Mouse (Mus musculus): ENCODE results near the gene Sfn.

The Sfn gene

GRCm38 (mm10) chr4:133620668-133621067 is 18.7 kb upstream of the Sfn start:
- DNase-seq (ENCODE audit: low spot score in 2 of 2): no peak

- DNase-seq (ENCODE audit: low spot score in 2 of 2): no peak
These were observed 17.6 kb upstream of the Sfn start for GRCm38 (mm10) chr4:133619473-133620136.

GRCm38 (mm10) chr4:133617936-133618335 is 16.0 kb upstream of the Sfn start:
- no peak for DNase-seq (ENCODE audit: low spot score in 2 of 2)

- no peak for DNase-seq (ENCODE audit: low spot score in 2 of 2)
These were observed 13.4 kb upstream of the Sfn start for GRCm38 (mm10) chr4:133615416-133615815.

- peak; percentile 39 to 53 for DNase-seq (ENCODE audit: low spot score in 2 of 2)
These were observed 12.3 kb upstream of the Sfn start for GRCm38 (mm10) chr4:133614274-133614761.

GRCm38 (mm10) chr4:133613867-133614266 is 11.9 kb upstream of the Sfn start:
- no peak for DNase-seq (ENCODE audit: low spot score in 2 of 2)

- no peak for DNase-seq (ENCODE audit: low spot score in 2 of 2)
These were observed 11.1 kb upstream of the Sfn start for GRCm38 (mm10) chr4:133613026-133613425.

GRCm38 (mm10) chr4:133612416-133612815 is 10.4 kb upstream of the Sfn start:
- no peak for DNase-seq (ENCODE audit: low spot score in 2 of 2)

- no peak for DNase-seq (ENCODE audit: low spot score in 2 of 2)
These were observed 9.8 kb upstream of the Sfn start for GRCm38 (mm10) chr4:133611815-133612214.

- peak in 1 of 2 experiments; percentile 62 for DNase-seq (ENCODE audit: low spot score in 2 of 2)
These were observed 7.8 kb upstream of the Sfn start for GRCm38 (mm10) chr4:133609719-133610118.

- no peak for DNase-seq (ENCODE audit: low spot score in 2 of 2)
These were observed 5.3 kb upstream of the Sfn start for GRCm38 (mm10) chr4:133607284-133607683.

GRCm38 (mm10) chr4:133605330-133605729 is 3.4 kb upstream of the Sfn start:
- DNase-seq (ENCODE audit: low spot score in 2 of 2): no peak

- DNase-seq (ENCODE audit: low spot score in 2 of 2): no peak
These were observed 2.9 kb upstream of the Sfn start for GRCm38 (mm10) chr4:133604856-133605255.

GRCm38 (mm10) chr4:133604175-133604574 is 2.2 kb upstream of the Sfn start:
- DNase-seq (ENCODE audit: low spot score in 2 of 2): no peak

- no peak for DNase-seq (ENCODE audit: low spot score in 2 of 2)
These were observed 1.1 kb upstream of the Sfn start for GRCm38 (mm10) chr4:133603056-133603455.

GRCm38 (mm10) chr4:133600306-133600705 is 1.7 kb downstream of the Sfn start:
- no peak for DNase-seq (ENCODE audit: low spot score in 2 of 2)

- DNase-seq (ENCODE audit: low spot score in 2 of 2): peak; percentile 63 to 74
These were observed 2.3 kb downstream of the Sfn start for GRCm38 (mm10) chr4:133599571-133600073.

GRCm38 (mm10) chr4:133599116-133599515 is 2.9 kb downstream of the Sfn start:
- DNase-seq (ENCODE audit: low spot score in 2 of 2): no peak

GRCm38 (mm10) chr4:133598616-133599015 is 3.4 kb downstream of the Sfn start:
- no peak for DNase-seq (ENCODE audit: low spot score in 2 of 2)

GRCm38 (mm10) chr4:133596084-133596483 is 5.9 kb downstream of the Sfn start:
- no peak for DNase-seq (ENCODE audit: low spot score in 2 of 2)

GRCm38 (mm10) chr4:133595538-133595937 is 6.4 kb downstream of the Sfn start:
- DNase-seq (ENCODE audit: low spot score in 2 of 2): no peak

- DNase-seq (ENCODE audit: low spot score in 2 of 2): peak in 1 of 2 experiments; percentile 55
These were observed 9.4 kb downstream of the Sfn start for GRCm38 (mm10) chr4:133592570-133592969.

Measured in frontal cortex, postnatal 10 days (tissue).